Mouse (Mus musculus) ES-E14 (cell line): Measurements from ENCODE around the gene Elmo1.

Source experiments
- HCFC1 ChIP-seq: IDR thresholded peaks from 2 replicates; pipeline ENCODE4 v1.6.1; 2012; ENCODE audit warnings: low read length, inconsistent platforms, borderline replicate concordance; ENCODE audit not compliant: insufficient read depth
- MAFK ChIP-seq: IDR thresholded peaks from 2 replicates; pipeline ENCODE4 v1.6.1; 2014; ENCODE audit warnings: mild to moderate bottlenecking, low read depth, low read length, inconsistent platforms; ENCODE audit not compliant: insufficient read depth
- ZNF384 ChIP-seq: IDR thresholded peaks from 2 replicates; pipeline ENCODE4 v1.6.1; 2012; ENCODE audit warnings: low read depth, low read length, inconsistent platforms

GRCm38 (mm10) chr13:20501923-20502322 is 411.5 kb downstream of the Elmo1 start:
- TF ChIP-seq MAFK (no peak), ZNF384 (peak; percentile 62), HCFC1 (no peak)
